Mouse (Mus musculus) cerebellum, adult 11-12 months (tissue): ENCODE data around the gene Rbm28.
A peak's percentile ranks its signal among the peaks of the same experiment; 100 is the strongest.
"Not testable (repeated sequence)": the region's sequence is repeated elsewhere in the genome, so short reads cannot be mapped to it uniquely, and the experiment has no call there.

Experiments
- DNase-seq: peaks from one replicate; pipeline ENCODE4 v3.0.0; 2022

Gene Rbm28

DNA sequence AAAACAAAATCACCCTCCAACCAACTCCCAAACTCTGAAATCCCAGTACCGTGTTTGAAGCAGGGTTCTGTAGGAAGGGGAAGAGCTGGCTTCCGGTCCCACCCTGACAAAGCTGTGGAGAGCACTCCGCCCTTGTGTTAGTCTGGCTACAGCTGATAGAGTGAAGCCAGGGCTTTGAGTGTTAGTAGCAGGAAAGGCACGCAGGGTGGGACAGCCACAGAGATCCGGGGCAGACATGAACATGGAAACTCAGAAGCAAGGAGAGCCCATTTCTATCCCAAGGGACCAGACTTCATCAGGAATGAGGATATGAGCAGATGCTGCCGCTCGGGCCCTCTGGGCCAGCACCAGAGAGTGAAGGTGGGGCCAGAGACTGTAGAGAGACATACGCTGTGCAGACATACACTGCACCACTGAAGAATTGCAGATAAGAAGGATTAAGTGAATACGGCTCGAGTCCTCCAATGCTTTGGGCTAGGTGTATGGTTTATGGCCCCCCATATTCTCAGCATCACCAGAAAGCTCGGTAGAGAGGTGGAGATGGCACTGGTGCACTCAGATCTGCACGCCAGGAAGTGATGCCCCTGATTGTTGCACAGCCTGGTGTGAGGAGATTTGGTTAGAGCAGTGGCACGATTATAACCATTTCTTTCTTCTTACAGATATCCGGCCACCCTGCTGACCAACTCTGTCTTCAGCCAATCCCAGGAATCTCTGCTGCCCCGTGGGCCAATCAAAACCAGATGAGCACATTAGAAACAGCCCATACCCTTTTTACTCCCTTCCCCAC lies 29.4 kb upstream of the Rbm28 start:
- DNase-seq = no peak

DNA sequence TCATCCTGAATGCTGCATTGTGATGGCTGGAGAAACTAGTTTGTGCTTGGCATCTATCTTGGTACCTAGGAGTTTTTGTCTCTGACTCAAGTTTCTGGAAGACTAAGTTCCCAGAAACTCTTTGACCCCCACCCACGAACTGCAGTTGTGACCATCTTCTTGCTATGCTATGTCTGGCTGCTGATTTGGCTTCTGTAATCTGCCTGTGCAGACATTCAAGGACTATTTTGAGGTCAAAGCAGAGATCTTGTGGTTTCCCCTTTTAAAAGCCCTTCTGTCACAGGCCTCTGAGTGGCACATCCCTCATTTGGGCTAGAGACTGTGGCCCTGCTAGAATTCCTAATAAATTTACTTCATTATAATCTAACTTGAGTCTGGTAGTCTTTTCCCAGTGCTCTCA lies 23.1 kb upstream of the Rbm28 start:
- DNase-seq = no peak

DNA sequence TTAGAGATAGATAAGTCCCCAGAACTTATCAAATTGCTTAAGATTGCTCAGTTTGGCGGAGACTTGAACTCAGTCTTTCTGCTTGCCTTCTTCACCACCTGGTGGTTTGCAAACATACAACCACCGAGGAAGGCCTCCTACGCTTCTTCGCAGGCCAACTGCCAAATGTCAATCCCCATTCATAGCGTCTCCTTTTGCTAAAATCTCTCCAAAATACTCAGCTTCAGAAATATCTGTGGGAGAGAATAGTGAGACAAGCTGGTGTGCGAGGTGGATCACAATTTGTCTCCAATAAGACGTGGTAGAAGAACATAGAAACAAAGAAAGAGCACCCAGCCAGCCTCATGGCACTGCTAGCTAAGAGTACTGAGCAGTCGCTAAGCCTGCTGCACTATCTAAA lies 15.0 kb upstream of the Rbm28 start:
- no peak for DNase-seq

DNA sequence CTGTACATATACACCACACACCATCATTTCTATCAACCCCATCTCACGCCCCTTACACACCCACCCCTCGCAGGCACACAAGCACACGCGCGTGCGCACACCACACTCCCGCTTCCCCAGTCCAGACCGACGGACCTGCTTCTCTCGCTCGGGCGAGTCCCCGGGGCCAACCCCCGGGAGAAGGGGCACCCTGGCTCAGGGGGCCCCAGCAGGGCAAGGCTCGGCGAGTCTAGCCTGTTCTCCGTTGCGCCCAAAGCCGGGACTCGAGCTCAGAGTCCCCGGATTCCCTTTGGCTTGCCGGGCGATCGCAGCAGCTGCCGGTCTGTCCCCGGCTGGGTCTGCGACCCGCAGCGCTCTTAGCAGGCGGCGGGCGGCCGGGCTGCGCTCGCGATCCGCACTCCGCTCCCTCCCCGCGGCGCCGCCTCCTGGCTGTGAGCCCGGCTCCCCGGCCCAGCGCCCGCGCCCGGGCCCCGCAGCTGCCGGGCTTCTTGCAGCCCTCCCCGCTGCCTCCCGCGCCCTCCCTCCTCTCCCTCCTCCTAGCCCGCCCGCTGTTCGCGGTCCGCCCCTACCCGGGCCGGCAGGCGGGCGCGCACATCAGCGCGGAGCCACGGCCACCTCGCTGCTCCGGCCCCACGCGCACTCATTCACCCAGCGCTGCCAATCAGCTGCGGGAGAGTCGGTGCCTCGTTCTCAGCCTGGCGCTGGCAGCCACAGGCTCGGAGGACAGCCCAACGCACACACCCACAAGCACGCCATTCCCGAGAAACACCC lies 14.3 kb upstream of the Rbm28 start, which contains the start of gene Prrt4:
Prrt4 (minus strand) TSS at position 697 of the 771 bp plus-strand sequence.
- peak; percentile 64 for DNase-seq

DNA sequence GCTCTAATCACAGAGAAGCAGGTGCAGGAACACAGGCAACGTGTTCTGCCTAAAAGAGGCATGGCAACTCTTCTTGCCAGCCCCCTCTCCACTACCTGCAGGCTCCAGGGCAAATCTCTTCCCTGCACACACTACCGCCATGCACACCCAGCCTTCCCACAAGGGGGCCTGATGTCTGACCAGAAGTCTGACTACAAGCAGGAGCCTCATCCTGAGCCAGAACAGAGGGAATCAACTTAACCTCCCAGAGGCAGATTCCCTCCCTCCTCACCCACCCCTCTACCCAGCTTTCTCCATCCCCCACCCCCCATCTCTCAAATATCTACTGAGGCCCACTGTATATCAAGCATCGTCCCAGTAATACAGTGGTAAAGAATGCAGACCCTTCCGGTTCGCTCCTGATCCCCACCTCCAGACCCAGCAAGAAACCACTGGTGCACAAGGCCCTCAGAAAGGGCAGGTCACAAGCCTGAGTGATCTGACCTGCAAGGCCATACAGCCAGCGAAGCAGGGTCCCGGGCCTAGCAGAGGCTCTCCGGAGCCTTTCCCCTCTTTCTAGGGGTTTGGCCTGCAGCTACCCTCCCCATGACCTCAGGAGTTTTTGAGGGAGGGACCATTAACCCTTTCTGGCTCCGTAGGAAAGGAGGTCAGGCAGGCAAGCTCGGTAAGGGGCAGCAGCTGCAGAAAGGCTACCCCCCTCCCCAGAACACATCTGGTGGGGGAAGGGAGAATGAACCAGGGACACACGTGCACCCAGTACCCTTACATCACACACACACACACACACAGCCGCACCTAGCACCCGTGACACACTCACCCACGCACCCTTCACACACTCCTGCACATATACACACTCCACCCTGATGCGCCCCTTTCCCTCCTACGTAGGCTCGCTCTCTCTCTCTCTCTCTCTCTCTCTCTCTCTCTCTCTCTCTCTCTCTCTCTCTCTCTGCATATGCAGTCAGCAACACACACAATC lies 13.4 kb upstream of the Rbm28 start:
- DNase-seq = no peak

DNA sequence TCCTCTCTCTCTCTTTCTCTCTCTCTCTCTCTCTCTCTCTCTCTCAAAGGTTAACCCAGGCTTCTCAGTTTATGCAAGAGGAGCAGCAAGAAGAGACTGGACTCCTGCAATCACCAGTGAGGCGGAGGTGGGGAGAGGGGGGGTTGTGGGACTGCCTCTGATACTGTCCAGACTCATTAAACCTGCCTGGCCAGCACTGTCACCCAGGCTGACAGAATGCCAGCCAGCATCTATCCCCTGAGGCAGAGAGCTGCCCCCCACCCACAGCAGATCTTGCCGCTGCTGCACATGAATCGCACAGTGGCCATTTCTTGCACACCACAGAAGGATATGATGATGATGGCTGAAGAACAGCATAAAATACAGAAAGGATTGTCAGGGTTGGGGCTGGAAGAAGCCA lies 10.3 kb upstream of the Rbm28 start:
- no peak for DNase-seq

DNA sequence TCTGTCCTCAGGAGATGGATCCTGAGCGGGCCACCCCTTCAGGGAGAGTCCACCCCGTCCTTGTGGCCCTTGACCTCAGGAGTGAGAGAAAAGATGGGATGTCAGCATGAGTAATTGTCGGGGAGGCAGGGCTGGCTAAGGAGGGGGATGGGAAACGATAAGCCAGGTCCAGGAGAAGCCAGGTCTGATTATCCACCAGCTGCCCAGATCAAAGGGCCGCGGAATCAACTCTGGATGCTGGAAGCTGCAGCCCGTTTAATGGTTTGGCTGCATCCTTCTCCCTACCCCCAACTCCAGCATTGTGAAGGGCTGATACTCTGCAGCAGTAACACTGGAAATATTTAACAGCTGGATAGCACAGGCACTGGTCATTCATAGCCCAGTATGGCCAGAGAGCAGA lies 9.6 kb upstream of the Rbm28 start:
- no peak for DNase-seq

DNA sequence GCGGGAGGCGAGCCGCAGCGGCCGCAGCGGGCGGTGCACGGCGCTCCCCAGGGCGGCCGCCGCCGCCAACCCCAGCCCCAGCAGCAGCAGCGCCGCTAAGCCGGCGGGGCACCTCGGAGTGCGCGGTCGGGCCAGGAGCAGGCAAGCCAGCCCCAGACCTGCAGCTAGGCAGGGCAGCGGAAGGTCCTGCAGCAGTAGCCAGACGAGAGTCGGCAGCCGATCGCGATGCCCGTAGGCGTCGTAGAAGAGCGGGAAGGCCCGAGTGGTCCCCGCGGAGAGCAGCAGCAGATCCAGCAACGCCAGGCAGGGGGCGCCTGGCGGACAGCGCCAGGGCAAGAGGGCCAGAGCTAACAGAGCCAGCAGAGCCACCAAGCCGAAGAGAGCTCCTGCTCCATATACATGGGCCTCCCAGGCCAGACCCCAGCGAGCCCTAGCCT lies 6.2 kb upstream of the Rbm28 start:
- DNase-seq = peak; percentile 80

DNA sequence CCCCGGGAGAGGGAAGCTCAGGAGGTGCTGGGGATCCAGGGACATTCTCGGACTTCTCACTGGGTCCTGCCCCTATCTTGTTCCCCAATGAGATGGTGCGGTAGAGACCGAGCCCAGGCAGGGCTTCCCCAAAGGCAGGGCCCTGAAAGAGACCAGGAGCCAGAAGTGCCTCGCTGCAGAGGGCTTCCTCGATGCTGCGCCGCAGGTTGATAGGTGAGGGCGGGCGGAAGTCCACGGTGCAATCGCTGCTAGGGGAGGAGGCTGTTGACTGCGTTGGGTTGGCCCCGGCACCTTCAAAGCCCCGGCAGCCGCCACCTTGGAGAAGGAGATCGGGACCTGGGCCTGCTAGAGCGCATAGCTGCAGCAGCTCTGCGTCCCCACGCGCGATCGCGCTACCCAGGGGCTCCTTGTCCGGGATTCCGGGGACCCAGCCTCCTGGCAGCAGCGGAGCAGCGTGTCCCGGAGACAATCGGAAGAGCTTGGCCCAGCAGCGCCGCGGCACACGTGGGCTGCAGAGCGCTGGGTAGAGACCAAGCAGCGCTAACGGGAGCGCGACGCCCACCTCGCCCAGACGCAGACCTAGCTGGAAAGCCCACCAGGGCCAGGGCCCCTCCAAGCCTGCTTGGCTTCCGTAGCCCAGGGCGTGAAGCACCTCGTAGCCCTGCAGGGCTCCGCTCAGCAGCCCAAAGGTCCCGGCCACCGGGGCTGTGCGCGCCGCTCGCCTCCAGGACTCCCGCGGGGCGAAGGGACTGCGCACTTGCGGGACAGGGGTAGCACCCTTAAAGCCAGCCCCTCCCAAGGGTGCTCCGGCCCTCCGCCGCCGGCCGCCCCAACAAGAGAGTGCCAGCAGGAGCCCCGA lies 5.5 kb upstream of the Rbm28 start:
- DNase-seq = peak; percentile 56

DNA sequence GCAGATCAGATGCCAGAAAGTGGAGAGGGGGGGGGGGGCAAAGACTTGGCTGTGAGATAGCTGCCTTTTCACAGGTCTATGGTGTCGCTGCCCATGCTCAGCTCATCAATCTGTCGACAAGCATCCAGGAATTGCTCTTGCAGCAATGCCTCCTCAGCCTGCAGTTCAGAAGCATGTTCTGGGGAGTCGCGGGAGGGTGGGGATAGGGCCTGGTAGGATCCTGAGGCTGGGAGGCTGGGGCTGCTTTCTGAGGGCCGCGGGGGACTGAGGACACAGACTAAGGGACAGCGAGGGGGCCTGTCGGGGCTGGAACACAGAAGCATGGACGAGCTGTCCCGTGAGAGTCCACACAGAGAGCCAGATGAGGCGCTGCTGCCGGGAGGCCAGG lies 4.9 kb upstream of the Rbm28 start:
- no peak for DNase-seq

DNA sequence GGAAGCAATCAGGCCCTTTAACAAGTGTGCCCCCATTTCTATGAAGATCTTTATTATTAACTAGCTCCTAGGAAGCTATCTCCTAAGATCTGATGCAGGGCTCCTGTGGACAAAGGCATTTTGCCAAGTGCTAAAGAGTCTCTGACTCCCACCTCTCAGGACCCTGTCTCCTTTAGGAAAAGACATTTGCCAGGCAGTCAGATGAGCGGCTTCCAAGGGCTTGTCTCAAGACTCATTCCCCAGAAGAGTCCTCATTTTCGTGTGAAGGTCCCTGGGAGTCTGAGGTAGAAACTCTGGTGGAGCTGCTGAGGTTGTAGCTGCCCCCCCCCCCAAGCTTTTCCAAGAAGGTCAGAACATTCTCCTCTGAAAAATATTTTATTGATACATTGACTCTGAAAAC lies 4.1 kb upstream of the Rbm28 start:
- DNase-seq = no peak

DNA sequence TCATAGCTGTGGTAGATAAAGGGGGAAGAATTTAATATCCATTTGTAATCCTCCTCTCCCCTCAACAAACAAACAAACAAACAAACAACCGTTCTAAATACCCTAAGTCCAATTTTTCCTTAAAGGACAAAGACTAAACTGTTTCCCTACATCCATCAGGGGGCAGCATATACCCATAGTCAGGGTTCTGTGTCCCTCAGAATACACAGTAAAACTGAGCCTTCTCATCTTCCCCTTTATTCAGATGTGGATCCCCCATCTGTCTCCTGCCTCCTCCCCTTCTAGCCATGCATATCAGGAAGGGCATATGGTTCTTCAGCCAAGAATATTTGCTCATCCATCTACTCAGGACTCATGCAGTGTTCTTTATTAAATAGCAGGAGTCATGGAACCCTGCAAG lies 1.4 kb upstream of the Rbm28 start:
- peak; percentile 33 for DNase-seq

DNA sequence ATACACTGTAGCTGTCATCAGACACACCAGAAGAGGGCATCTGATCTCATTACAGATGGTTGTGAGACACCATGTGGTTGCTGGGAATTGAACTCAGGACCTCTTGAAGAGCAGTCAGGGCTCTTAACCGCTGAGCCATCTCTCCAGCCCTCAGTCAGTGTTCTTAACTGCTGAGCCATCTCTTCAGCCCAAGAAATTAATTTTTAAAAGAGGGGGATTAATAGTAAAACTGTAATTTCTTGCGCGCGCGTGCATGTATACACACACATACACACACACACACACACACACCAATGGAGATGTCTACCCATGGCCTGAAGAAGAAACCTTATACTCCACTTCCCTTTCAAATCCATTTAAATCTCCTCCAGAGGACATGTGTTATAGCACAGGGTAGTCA lies 3.5 kb downstream of the Rbm28 start:
- DNase-seq = not testable (repeated sequence)

DNA sequence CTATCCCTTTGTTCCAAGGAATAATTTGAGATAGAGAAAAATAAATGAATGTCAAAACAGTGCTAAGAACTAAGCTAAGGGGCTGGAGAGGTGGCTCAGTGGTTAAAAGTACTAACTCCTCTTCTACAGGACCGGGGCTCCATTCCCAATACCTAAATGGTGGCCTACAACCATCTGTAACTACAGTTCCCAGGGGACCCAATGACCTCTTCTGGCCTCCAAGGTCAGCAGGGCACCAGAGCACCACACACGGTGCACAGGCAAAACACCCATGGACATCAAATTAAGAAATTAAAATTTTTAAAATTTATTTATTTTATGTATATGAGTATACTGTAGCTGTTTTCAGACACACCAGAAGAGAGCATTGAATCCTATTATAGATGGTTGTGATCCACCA lies 4.0 kb downstream of the Rbm28 start:
- DNase-seq = no peak

DNA sequence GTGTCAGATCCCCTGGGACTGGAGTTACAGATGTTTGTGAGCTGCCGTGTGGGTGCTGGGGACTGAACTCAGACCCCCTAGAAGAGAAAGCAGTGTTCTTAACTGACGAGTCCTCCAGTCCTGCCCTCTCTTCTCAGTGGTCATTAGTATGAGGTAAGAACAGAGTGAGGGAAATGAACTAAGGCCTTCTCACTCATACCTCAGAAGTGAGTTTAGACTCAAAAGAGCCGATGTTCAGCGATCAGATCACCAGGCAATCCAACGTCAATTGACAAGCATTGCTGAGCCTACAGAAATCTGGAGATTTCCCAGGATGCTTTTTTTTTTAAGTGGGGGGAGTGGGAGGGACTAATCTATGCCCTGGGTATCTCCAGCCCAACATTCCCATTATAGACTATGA lies 8.5 kb downstream of the Rbm28 start:
- DNase-seq = no peak

DNA sequence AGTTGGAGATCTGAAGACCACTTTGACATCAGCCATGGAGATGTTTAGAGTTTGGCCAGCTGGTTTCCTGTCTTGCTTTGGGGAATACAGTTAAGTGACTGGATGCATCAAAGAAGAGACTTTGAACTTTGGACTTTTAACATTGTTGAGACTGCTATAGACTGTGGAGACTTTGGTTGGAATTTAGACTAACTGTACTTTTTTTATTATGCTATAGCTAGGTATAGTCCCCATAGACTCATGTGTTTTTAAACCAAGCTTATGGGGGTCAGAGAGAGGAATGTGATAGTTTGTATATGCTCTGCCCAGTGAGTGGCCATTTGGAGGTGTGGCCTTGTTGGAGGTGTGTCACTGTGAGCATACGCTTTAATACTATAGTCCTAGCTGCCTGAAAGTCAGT lies 14.8 kb downstream of the Rbm28 start:
- no peak for DNase-seq

DNA sequence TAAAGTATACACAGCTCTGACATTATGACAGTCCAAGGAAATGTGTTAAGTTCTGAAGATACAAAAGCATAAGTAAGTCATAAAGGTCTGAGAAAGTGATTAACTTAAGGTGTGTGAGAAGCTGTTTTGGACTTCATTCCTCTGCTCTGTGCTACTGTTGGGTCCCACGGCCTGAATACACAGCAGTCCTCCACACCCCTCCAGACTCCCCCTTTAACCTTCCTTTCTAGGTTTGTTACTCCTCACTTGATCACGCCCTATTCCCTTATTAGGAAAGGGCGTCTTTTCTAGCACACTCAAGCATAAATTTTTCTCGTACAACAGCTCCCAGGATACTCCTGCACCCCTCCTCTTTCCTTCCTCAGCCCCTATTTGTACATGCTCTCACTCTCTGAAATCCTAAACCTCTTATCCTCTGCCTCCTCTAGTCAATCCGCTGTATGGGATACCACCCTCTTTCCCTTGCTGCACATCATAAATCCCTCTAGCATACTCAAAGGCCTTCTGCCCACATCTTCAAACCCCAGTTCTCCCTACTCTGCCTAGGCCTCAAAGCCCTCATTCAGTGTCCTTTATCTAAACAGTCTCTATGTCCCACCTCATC lies 17.3 kb downstream of the Rbm28 start:
- no peak for DNase-seq

DNA sequence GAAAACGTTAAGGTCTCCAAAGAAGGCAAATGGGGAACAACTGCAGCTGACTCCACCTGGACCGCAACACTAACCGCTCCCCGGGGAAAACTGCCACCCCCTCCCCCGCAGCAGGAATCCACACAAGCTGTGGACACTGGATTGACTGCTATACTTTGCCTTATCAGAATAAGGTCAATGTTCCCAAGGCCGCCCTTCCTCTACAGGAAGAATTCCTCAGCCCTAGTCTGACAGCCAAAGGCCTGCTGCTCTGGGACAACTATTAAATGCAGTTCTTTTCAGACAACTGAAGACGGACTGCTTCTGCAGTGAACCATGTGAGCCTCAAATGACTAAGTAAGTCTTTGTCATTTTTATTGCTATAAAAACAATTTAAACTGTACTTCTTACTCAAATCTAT lies 18.2 kb downstream of the Rbm28 start:
- no peak for DNase-seq

DNA sequence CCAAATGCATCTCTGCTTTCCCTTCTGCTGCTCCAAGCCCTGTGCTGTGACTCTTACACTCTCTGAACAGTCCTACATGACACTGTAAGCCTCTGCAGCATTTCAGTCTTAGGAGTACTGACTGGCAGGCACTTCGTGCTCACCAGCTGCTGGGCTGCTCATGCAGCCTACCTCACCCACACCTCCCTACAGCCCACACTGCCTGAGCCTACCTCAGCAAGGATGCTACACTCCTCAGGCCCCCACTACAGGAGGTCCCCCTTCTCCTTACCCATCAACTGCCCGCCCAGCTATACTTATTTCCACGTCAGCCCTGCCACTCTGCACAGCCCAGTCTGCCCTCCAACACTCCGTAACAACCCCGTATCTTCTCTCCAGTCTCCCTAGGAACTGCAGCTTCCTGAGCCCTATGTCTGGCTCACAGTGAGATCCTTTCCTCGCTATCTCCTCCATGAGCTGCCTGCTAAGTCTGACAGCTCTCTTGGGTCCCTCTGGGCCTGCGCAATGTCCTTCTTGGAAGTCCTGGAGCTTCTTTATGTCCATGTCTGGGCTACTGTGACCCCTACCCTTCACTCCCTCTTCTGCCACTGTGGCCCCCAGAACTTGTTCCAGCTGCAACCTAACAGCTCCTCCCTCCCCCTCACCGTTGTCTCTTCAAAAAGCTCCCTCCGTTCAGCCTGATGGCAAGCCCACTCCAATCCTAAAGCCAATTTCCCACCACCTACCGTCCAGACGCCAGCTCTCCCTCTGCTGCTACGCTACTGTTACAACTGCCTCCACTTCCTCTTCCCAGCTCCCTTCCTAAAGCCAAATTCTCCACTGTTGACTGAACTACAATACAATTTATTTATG lies 19.1 kb downstream of the Rbm28 start:
- no peak for DNase-seq

DNA sequence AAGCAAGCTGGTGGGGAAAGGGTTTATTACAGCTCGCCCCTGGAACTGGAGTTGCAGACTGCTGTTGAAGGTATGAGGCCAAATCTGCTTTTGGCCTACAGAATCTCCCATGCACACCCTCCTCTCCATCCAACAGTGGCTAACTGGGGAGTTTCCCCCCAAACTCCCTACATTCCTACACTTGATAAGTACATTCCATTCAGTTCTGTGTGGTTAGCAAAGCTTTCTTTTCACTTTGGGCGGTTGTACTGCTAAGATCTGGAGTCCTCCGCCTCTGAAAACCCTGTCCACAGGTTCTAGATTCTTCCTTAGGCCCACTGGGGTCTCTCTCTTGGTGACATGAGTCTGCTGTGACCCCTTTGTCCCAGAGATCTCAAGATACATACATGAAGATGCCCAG lies 19.8 kb downstream of the Rbm28 start:
- no peak for DNase-seq

DNA sequence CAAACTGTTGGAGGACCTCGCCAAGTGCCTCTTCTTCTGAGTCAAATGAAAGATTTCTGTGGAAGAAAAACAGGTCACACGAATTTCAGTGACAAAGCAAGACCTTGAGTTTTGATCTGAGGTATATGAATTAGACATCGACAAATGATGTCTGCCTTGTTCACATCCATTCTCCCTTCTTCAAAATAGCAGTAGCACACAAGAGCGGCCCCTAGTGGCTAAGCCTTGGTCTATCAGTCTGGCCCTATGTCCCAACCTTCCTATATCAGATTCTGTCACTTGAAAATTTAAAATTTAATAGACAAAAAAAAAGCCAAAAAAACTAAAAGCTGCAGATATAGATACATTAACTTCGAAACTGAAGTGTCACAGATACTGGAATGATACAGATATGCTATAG lies 21.2 kb downstream of the Rbm28 start:
- peak; percentile 38 for DNase-seq
